Mouse (Mus musculus) kidney, postnatal 25 days (tissue): ENCODE results near the gene Trim44.

Experiments
- DNase-seq, 2 experiments: peaks; one replicate each; pipeline ENCODE4 v3.0.0; 2021; ENCODE audit warnings: mixed read lengths in 2 of 2

The Trim44 gene

DNA sequence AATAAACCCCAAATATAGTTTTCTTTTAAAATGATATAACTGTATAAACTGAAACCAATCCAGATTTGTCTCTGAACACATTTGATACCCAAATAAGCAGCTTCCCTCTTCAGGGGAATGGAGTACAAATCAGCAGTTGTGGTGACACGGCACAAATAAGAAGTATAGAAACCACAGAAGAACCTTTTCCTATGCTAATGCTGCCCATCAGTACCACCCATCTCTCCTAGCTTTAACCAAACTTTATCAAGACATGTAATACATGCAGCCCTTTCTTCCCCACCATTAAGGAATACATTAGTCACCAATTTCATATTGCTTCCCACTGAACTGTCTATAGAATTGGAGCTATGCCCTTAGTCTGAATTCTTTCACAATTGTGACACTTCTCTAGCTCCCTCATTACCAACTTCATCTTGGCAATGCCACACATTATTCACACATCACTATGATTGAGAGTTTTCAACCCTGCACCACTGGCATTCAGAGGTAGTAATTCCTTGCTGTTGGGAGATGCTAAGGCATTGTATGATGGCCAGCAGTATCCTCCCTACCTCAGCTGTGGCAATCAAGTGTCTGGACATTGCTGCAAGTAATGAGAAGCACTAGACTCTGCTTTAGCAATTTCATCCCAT, 44.6 kb downstream of the Trim44 start:
- DNase-seq, result no peak

DNA sequence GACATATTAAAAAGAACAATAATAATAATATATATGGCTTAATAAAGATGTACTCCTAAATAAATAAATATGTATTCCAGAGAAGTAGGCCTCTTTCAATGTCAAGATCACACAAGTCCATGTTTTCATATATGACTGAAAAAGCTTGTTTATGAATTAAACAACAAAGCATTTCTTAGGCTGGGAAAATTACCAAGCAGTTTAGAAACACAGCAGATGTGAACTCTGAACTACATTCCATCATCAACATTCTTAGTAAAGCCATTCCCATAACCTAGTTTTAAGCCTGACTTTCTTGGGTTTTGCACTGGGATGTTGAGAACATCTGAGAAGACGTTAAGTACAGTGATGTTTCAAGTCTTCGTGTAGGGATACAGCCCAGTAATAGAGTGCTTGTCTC, 45.4 kb downstream of the Trim44 start:
- no peak for DNase-seq

GRCm38 (mm10) chr2:102356879-102357695, 50.5 kb downstream of the Trim44 start:
- DNase-seq, result peak; percentile 72 to 73

DNA sequence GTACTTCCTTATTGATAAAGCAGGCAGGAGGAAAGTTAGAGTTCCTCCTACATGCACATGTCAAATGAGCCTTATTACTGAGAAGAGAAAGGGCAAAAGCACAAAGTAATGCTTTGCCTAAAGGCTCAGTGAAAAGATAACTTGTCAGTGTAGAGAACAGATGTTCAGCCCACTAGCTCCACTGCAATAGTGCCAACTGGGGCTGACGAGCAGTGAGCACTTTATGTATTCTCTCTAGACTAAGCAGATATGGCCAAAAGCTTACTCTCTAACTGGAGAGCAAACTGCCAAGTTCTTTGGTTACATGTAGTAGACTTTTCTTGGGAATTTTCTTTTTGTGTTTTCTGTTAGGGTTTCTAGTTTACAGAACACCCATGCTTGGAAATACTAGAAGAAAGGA, 53.6 kb downstream of the Trim44 start:
- no peak for DNase-seq

DNA sequence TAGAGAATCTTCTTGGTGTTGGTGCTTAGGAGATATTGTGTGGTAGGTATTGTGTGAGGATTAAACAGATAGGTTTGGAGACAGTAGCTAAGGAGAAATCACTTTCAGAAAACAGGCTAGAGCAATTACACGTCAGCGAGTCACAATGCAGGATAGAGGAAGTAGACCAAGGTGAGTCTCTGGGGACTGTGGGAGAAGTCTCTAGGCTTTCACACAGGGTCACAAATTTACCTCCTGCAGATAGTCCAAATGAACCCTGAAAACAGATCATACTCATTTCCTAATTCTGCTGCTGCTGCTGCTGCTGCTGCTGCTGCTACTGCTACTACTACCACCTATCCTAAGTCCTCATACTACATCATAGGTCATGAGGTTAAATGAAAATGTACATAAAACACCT, 66.2 kb downstream of the Trim44 start:
- no peak for DNase-seq

- no peak for DNase-seq
Observed at GRCm38 (mm10) chr2:102336816-102337215, 70.8 kb downstream of the Trim44 start.

DNA sequence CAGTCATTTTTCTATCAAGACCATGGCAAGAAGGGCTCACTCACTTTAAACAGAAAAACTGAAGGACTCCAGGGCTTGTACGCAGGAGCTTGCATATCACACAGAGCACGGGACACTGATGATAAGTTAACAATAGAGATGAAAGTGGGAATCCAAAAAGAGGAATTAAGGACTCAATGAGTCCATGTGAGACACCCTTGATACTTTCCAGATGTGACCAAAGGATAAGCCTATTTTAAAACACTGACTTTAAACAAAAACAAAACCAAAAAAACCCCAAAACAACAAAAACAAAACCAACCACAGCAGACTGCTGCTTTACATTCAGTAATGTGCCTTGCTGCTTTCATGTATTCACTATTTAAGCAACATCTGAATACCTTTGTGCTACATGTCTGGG, 75.7 kb downstream of the Trim44 start:
- no peak for DNase-seq

- DNase-seq, result no peak
Observed at GRCm38 (mm10) chr2:102331092-102331491, 76.5 kb downstream of the Trim44 start.

- no peak for DNase-seq
Observed at GRCm38 (mm10) chr2:102325921-102326320, 81.7 kb downstream of the Trim44 start.

GRCm38 (mm10) chr2:102324336-102324735, 83.3 kb downstream of the Trim44 start:
- no peak for DNase-seq

DNA sequence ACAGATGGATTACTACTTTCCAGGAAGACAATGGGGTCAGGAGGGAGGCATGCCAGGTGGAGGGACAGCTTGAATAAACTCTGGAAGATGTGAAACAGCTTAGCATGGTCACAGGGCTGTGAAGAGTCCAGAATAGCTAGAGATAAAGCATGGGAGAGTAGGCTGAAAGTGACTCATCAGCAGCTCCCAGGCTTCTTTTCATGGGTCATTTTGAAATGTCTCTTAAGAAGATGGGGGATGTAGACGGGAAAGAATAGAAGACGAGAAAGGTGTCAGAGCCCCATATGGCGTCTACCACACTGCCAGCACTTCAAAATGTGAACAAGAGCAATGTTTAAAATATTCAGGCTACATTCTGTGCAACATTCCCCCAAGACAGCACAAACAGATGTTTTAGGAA, 91.1 kb downstream of the Trim44 start:
- no peak for DNase-seq

DNA sequence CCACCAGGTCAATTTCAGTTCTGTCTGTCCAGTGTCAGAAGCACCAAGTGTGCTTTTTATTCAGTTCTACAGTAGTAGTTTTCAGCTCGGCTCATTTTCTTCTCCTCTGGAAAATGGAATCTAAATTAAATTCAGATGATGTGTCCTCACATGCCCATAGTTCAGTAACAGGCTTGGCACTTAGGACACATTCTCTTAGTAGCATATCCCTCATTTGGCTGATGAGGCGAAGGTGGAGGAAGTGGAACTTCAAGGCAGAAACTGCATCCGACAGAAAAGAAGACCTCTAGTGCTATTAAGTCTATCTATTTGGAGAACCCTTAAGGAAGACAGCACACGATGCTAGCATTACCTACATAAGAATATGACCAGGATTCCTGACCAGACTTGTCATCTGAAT, 92.5 kb downstream of the Trim44 start:
- DNase-seq, result no peak

DNA sequence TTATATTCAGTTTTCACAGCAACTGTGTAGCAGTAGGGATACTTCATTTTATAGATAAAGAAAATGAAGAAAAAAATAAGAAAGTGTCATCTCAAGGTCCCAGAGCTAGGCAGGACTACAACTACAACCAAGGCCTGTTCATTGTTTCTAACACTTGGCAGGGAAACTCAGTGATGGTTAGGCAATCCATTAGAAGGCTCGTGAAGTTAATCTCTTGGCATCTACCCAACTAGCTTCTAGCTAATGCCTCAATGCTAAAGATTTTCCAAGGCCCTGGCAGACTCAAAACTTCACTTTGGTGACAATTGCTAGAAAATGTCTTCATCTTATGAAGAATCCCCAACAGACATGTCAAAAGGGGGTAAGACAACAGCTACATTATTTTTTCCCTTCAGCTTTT, 93.0 kb downstream of the Trim44 start:
- no peak for DNase-seq

- no peak for DNase-seq
Observed at GRCm38 (mm10) chr2:102314068-102314467, 93.6 kb downstream of the Trim44 start.

DNA sequence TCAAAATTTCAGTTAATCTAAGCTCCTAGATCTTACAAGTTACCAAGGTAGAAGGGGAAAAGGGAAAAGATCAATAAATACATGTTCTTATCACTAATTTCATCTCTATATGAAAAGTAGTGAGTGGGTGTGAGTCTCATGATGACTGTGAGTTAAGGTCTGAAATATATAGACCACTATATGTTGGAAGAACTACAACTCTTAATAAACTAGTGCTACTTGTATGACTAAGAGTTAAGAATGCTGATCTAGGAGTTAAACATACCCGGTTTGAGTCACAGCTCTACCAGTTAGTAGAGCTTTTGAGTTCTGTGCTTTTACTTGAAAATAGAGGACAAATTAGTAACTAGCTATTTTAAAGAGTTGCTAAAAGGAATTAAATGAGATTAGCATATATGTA, 94.7 kb downstream of the Trim44 start:
- no peak for DNase-seq

DNA sequence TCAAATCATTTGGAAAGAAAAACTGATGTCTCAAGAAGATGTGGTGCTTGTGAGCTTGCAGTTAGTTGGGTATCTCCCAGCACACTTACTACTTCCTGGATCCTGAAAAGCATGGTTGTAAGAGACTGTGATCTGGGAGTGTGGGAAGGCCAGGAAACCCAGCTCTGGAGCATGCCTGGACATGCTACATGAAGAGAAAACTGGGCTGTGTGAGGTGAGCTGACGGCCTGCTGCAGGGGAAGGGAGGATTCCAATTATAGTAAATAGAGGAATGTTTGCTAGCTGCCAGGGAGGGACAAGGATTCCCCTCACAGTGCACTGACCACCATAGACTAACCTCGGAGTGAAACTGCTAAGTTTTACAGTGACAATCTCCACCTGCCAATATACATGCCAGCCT, 104.4 kb downstream of the Trim44 start:
- no peak for DNase-seq

DNA sequence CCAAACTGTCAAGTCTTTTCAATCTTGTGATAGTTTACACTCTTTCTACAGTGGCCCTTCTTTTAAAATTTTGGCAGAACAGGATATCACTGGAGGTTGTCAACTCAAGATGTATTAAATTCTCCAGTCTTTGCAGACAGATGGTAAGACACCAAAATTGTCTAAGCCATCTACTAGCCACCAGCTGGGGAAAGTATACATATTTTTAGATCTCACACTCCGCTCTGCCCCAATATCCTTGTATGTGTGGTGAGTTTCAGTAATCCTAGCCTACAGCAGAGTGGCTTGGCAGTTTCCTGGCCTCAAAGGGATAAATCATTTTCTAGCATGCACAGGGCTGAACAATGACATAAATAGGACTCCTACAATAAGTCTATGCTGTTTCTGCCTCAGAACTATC, 105.1 kb downstream of the Trim44 start:
- DNase-seq, result no peak

- peak; percentile 55 to 80 for DNase-seq
Observed at GRCm38 (mm10) chr2:102294827-102295270, 112.8 kb downstream of the Trim44 start.

DNA sequence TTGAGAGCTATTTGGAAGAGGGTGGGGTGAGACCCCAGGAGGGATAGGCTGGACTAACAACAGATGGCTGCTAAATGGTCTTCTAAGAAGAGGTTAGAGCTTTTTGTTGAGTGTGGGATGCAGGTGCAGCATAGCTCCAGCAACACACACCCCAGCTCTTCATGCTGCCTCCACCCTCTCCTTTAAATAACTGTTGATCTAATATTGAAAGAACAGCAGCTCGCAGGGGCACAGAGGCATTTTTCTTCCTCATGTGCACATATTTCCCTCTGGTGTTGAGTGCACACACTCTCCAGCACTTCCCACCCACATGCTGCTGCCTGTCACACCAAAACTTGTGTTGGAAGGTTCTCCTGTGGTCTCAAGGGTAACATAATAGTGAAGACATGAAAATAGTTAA, 114.4 kb downstream of the Trim44 start:
- DNase-seq, result no peak

DNA sequence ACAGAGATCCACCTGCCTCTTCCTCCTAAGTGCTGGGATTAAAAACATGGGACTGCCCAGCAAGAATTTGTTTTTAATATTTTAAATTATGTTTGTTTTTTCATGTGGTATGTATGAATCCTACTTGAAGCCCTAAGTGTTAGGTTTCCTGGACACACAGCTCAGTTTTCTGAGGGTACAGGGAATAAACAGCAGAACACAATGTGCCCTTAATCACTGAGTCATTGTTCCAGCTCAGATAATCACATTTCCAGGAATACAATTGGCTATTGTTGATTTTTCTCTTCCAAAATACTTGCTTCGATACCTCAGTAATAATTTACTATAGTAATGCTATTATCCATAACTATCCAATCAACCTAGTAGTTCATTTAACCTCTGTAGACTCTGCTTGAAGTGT, 115.6 kb downstream of the Trim44 start:
- DNase-seq, result no peak

GRCm38 (mm10) chr2:102291533-102291932, 116.1 kb downstream of the Trim44 start:
- no peak for DNase-seq

GRCm38 (mm10) chr2:102290041-102290440, 117.6 kb downstream of the Trim44 start:
- peak; percentile 50 to 81 for DNase-seq

DNA sequence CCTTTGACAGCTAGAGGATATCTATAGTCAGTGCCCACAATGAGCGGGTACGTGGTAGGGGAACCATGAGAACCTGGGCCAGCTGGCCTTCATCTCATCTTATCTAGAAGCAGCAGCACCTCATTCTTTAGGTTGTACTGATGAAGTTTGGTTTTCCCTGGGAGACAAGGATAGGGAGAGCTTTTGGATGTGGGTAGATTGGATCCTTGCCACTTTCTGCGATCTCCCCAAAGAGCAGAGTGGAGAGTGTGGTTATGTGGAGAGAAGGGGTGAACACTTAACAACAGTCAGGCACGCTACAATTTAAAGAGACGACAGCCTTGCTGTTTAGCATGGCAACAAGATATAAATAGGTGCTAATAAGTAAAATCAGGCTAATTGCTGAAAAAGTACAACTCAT, 119.0 kb downstream of the Trim44 start:
- no peak for DNase-seq

GRCm38 (mm10) chr2:102287369-102287768, 120.3 kb downstream of the Trim44 start:
- DNase-seq, result peak in 1 of 2 experiments; percentile 33

GRCm38 (mm10) chr2:102282081-102282480, 125.5 kb downstream of the Trim44 start:
- DNase-seq, result no peak
